Mouse (Mus musculus) layer of hippocampus, adult 2 months (tissue): Measurements from ENCODE around the gene Pim3. TPM values are rescaled to one million over a fixed set of nuclear protein-coding genes. Genes with fewer than 3 reads are reported as not detected.
A peak's percentile ranks its signal among the peaks of the same experiment; 100 is the strongest.

Experiments used
- DNase-seq, 2 experiments: peaks; one replicate each; pipeline ENCODE4 v3.0.0; 2022; ENCODE audit warnings: low spot score in 2 of 2
- H3K27ac ChIP-seq: fragments of 200-600 bp; 2 replicates; pipeline ENCODE4 v1.8.1; 2022
- H3K4me3 ChIP-seq: fragments of 200-600 bp; 2 replicates; pipeline ENCODE4 v1.8.1; 2022; ENCODE audit warnings: mild to moderate bottlenecking
- CTCF ChIP-seq: fragments of 200-600 bp; conservative IDR thresholded peaks from 2 replicates; pipeline ENCODE4 v1.8.1; 2022; ENCODE audit warnings: antibody characterized with exemption, mild to moderate bottlenecking, moderate library complexity
- total RNA-seq, 2 experiments: library from RNA; stranded (reverse); gene quantifications; 2 replicates each; pipeline ENCODE4 v1.2.3; 2021

Pim3 gene
- total RNA-seq, 2 experiments from 2014 or later = 29.9 to 37.9 TPM

DNA sequence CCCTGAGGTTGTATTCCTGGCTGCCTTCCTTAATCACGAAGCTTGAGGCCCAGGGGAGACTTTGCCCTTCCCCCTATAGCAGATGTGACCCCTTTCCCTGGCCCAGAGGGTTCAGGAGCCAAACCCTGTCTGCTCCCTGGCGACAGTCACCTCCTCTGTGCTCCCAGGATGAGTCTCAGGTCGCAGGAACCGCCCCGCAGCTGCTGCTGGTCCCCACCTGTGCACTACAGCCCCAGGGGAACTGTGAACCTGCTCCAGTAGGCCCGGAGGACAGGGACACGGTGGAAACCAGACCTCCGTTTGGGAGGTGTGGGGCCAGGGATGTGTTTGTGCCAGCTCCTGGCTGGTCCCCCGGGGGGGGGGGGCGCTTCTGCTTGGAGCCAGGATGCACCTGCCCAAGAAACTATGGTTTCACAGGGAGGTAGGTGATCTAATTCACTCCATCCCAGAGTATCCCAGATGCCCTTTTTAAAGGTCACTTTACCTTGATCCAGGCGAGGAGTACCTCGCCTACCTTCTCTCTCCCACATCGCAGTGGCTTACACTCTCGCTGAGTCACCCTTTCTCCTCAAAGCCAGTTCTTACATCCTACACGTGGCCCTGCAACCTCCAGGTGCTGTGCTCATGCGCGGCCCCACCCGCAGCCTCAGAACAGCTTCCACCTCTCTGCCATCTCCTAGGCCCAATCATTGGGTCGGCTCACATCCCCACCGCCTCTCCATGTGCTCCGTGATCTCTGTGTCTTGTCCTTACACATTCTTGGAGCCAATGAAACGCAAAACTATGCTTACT lies 19.5 kb downstream of the Pim3 start:
- no peak for TF ChIP-seq CTCF
- H3K27ac ChIP-seq = no peak overlapping the region
- DNase-seq = no peak
- no peak overlapping the region for H3K4me3 ChIP-seq

DNA sequence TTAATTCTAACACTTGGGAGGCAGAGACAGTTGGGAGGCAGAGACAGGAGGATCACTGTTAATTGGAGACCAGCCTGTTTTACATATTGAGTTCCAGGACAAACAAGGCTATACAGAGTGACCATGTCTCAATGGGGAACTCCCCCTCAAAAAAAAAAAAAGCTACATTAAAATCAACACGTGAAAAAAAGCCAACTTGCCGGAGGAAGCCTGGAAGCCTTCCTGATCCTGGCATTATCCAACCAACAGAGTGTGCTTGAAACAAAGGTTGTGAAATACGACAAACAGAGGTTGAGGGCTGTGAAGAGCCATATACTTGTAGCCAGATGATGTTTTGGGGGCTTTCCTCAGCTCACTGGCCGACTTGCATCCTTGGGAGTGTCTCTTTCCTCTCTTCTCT lies 20.9 kb downstream of the Pim3 start:
- no peak overlapping the region for H3K4me3 ChIP-seq
- no peak for TF ChIP-seq CTCF
- no peak overlapping the region for H3K27ac ChIP-seq
- no peak for DNase-seq

- H3K27ac ChIP-seq = no peak overlapping the region
- no peak for TF ChIP-seq CTCF
- no peak overlapping the region for H3K4me3 ChIP-seq
- DNase-seq = no peak
Observed at GRCm38 (mm10) chr15:88883342-88883741, 21.4 kb downstream of the Pim3 start.

DNA sequence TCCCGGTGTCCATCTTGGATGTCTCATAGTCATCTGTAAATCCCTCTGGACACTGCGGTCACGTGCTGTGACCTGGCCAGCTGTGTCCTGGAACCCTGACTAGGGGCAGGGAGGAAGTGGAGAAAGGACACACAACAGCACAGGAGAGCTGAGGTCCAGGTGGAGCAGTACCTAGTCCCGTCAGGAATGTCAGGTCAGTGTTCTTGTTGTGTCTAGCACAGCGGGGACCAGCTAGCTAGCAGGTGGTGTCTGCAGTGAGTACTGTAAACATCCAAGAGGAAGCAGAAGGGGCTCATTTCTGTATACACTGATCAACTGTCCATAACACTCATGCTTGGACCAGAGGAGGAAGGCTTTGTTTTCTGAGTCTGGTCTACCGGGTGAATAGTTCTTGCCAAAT lies 23.4 kb downstream of the Pim3 start:
- TF ChIP-seq CTCF = no peak
- no peak for DNase-seq
- H3K27ac ChIP-seq = no peak overlapping the region
- H3K4me3 ChIP-seq = no peak overlapping the region

GRCm38 (mm10) chr15:88889032-88889431 lies 27.0 kb downstream of the Pim3 start:
- DNase-seq = no peak
- no peak for TF ChIP-seq CTCF
- Histone ChIP-seq H3K27ac (no peak overlapping the region), H3K4me3 (no peak overlapping the region)

DNA sequence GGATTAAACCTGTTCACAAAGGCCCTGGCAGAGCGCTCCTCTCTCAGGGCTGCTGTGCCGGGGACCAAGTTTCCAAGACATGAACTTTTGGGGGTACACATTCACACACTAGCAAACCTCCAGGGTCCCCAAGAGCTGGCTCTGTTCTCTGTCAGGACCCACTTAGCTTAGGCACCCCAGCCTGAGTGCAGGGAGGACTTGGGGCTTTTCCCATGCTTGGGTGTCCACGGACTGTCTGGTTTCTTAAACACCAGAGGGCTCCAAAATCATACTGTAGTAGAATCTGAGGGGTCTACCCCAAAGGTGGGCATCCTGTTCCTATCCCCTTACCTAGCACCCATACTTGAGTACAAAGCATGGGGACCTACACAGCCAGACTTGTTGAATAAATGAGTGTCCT lies 28.0 kb downstream of the Pim3 start:
- DNase-seq = no peak
- no peak overlapping the region; the same call in 1 of the 2 replicates for H3K4me3 ChIP-seq
- no peak overlapping the region for H3K27ac ChIP-seq
- TF ChIP-seq CTCF = no peak

DNA sequence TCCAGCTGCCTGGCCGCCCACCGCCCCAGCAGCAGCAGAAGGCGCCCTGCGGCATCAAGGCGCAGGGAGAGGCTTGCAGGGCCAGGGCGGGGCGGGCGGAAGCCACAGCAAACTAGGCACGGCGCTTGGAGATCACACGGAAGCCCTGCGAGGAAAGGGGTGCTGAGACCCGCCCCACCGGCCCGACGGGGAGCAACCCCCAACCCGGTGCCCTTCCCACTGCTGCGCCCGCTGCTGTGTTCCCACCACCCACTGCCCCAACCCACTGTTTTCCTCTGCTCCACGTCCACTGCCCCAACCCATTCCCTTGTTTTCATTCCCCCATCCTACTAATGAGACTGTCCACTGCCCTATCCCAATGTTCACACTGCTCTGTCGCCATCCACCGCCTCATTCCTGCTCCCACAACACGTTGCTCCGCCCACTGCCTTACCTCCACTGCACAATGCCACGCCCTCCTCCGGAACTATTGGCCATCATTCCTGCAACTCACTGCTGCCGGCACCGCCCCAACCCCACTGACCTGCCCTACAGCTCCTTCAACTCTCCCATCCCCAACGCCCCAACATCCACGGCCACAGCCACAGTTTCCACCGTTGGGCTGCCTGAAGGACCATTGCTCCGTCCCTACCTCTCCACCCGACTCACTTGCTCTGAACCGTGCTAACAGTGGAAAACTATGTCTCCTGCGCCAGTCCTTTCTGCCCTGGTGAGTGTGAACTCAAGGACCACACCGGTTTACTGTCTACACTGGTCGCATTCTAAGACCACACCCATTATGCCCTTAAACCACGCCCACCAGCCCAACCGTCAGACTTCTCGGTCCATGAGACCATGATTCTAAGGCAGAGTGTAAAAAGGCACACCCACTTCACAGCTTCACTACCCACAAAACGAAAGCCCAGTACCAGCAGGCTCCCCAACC lies 29.0 kb downstream of the Pim3 start:
- peak; percentile 66 to 69 for DNase-seq
- no peak for TF ChIP-seq CTCF
- H3K27ac ChIP-seq = peak overlapping the region; percentile 48

DNA sequence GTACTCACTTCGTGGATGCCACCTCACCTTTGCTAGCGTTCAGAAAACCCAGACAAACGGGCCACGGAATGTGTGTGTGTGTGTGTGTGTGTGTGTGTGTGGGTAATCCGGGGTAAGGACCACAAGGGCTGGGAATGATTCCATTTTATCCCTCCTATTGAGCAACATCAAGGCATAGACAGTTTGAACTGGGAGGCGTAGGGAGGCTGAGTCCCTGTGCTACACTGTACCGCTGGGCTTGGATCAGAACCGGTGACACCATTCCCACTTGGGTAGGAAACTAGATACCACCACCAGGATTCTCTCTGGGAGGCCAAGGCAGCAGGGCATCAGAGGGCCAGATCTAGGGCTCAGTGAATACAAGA lies 29.7 kb downstream of the Pim3 start:
- no peak overlapping the region for H3K4me3 ChIP-seq
- H3K27ac ChIP-seq = no peak overlapping the region
- no peak for DNase-seq
- TF ChIP-seq CTCF = no peak

More for the DNA sequence above, 29.0 kb downstream of the Pim3 start:
- H3K4me3 ChIP-seq = peak overlapping the region; percentile 58

DNA sequence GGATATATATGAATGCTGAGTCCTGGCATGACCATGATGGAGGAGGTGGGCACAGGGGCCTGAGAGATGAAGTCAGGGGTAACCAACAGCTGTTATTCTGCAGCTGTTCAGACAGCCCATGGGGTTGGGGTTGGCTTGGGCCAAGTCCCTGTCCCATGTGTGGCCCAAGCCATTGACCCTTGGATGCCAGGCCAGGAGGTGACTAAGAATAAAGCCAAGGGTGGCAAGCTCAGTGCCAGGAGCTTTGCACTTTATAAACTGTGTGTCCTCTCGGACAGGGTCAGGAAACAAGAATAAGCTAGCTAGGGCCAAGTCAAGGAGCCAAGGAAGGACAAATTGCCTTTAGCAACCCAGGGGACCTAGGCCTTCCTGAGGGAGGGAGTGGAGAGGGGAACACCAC lies 30.3 kb downstream of the Pim3 start:
- DNase-seq = no peak
- H3K4me3 ChIP-seq = no peak overlapping the region
- H3K27ac ChIP-seq = no peak overlapping the region
- TF ChIP-seq CTCF = no peak

DNA sequence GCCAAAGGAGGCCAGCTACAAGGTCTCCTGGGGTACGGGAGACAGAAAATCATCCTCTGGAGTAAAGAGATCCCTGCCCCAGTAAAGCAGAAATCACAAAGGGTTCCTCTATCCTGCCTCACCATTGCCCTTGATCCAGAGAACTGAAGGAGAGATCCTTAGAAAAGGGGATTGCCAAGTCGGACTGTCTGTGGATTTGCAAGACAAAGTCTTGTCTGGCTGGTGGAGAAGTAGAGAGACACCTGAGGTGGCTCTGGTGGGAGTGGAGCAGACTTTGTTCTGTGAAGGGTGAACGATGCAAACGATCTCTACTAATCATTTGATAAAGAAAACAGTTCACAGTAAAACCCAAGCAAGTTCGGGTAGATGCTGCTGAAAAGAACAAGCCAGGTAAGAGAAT lies 30.9 kb downstream of the Pim3 start:
- no peak overlapping the region for H3K27ac ChIP-seq
- H3K4me3 ChIP-seq = no peak overlapping the region
- no peak for TF ChIP-seq CTCF
- no peak for DNase-seq

DNA sequence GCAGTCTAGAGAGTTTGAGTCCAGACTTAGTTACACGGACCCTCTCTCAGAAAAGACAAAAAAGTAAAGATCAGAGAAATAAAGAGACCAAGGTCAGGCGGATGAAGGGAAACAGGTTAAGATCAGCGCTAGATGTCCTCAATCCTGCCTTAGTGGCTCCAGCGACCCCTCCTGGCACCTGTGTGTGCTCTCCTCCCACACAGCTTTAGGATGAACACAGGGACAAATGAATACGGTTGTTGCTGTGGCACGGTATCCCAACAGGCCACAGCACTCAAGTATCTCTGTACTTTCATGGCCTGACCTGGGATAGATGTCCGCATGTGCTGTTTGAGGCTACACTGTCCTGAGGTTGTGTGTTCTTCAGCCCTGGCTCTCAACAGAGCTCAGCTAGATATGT lies 33.1 kb downstream of the Pim3 start:
- H3K4me3 ChIP-seq = no peak overlapping the region
- H3K27ac ChIP-seq = no peak overlapping the region
- no peak for DNase-seq
- no peak for TF ChIP-seq CTCF

- TF ChIP-seq CTCF = no peak
- Histone ChIP-seq H3K27ac (no peak overlapping the region), H3K4me3 (no peak overlapping the region)
- no peak for DNase-seq
Observed at GRCm38 (mm10) chr15:88895891-88896290, 33.9 kb downstream of the Pim3 start.

DNA sequence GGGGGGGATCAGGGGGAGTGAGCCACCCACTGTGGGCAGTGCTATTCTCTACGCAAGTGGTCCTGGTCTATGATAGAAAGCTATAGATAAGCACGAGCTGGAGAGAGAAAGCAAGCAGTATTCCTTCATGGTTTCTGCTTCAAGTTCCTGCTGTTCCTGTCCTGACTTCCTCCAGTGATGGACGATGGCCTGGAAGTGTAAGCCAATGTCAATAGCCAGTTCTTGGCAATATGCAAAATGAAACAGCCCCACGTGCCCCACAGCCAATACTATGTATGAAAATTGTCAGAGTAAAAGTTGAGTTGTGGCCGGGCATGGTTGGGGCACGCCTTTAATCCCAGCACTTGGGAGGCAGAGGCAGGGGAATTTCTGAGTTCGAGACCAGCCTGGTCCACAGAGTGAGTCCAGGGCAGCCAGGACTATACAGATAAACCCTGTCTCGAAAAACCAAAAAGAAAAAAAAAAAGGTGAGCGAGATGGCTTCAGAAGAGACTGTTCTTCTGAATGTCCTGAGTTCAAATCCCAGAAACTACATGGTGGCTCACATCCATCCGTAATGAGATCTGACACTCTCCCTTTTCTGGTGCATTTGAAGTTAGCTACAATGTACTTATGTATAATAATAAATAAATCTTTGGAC lies 34.5 kb downstream of the Pim3 start:
- Histone ChIP-seq H3K27ac (no peak overlapping the region), H3K4me3 (no peak overlapping the region)
- DNase-seq = no peak
- TF ChIP-seq CTCF = no peak
